Mouse (Mus musculus): ENCODE measurements at regions not wholly inside any gene's neighbourhood (a gene's known extent, or its start where the extent isn't known, plus 50 kb on each side); places are given as distances from the start of the nearest gene placed in this dataset.

- no peak for TF ChIP-seq CTCF (IDR thresholded peaks at IDR 0.05; ENCODE audit: extremely low read depth, insufficient read depth, insufficient read length, insufficient replicate concordance)
- no peak for TF ChIP-seq POLR2A (IDR thresholded peaks at IDR 0.05; ENCODE audit: low read depth, low read length)
- H3K27ac ChIP-seq (ENCODE audit: insufficient read depth, low read length), result no peak overlapping the region
- no peak for DNase-seq (ENCODE audit: low read depth in 1 of 2, low spot score in 2 of 2)
- no peaks in the 10 kb centered on the region for H3K4me1 ChIP-seq (ENCODE audit: control insufficient read depth, insufficient read depth, insufficient read length)
- WGBS, result 93% methylated on average over 12 of the region's 12 CpGs
- H3K4me3 ChIP-seq (ENCODE audit: extremely low read depth, insufficient read depth, insufficient read length), result no peak overlapping the region
- H3K36me3 ChIP-seq (ENCODE audit: control insufficient read depth, insufficient read depth, low read length), result no peaks in the 10 kb centered on the region
- H3K27me3 ChIP-seq (ENCODE audit: control insufficient read depth, insufficient read depth, low read length), result no peaks in the 10 kb centered on the region
These were observed 111.5 kb upstream of the Ssbp2 start for GRCm38 (mm10) chr13:91348489-91349083.

GRCm38 (mm10) chr13:91352311-91352710 lies 107.8 kb upstream of the Ssbp2 start:
- no peak overlapping the region for H3K27ac ChIP-seq (ENCODE audit: insufficient read depth, low read length)
- no peak for DNase-seq (ENCODE audit: low read depth in 1 of 2, low spot score in 2 of 2)
- TF ChIP-seq POLR2A (IDR thresholded peaks at IDR 0.05; ENCODE audit: low read depth, low read length), result no peak
- TF ChIP-seq CTCF (IDR thresholded peaks at IDR 0.05; ENCODE audit: extremely low read depth, insufficient read depth, insufficient read length, insufficient replicate concordance), result no peak
- WGBS, result 91% methylated on average over 8 of the region's 8 CpGs
- no peaks in the 10 kb centered on the region for H3K4me1 ChIP-seq (ENCODE audit: control insufficient read depth, insufficient read depth, insufficient read length)
- H3K36me3 ChIP-seq (ENCODE audit: control insufficient read depth, insufficient read depth, low read length), result no peaks in the 10 kb centered on the region
- no peak overlapping the region for H3K4me3 ChIP-seq (ENCODE audit: extremely low read depth, insufficient read depth, insufficient read length)
- no peaks in the 10 kb centered on the region for H3K27me3 ChIP-seq (ENCODE audit: control insufficient read depth, insufficient read depth, low read length)

GRCm38 (mm10) chr13:91356516-91356915 lies 103.6 kb upstream of the Ssbp2 start:
- no peak for DNase-seq (ENCODE audit: low read depth in 1 of 2, low spot score in 2 of 2)
- no peaks in the 10 kb centered on the region for H3K27me3 ChIP-seq (ENCODE audit: control insufficient read depth, insufficient read depth, low read length)
- H3K4me1 ChIP-seq (ENCODE audit: control insufficient read depth, insufficient read depth, insufficient read length), result no peaks in the 10 kb centered on the region
- WGBS, result 83% methylated on average over 9 of the region's 9 CpGs
- no peak overlapping the region for H3K4me3 ChIP-seq (ENCODE audit: extremely low read depth, insufficient read depth, insufficient read length)
- H3K27ac ChIP-seq (ENCODE audit: insufficient read depth, low read length), result no peak overlapping the region
- TF ChIP-seq CTCF (IDR thresholded peaks at IDR 0.05; ENCODE audit: extremely low read depth, insufficient read depth, insufficient read length, insufficient replicate concordance), result no peak
- TF ChIP-seq POLR2A (IDR thresholded peaks at IDR 0.05; ENCODE audit: low read depth, low read length), result no peak
- no peaks in the 10 kb centered on the region for H3K36me3 ChIP-seq (ENCODE audit: control insufficient read depth, insufficient read depth, low read length)

GRCm38 (mm10) chr13:91360121-91360520 lies 100.0 kb upstream of the Ssbp2 start:
- TF ChIP-seq POLR2A (IDR thresholded peaks at IDR 0.05; ENCODE audit: low read depth, low read length) (no peak), CTCF (IDR thresholded peaks at IDR 0.05; ENCODE audit: extremely low read depth, insufficient read depth, insufficient read length, insufficient replicate concordance) (no peak)
- no peaks in the 10 kb centered on the region for H3K4me1 ChIP-seq (ENCODE audit: control insufficient read depth, insufficient read depth, insufficient read length)
- DNase-seq (ENCODE audit: low read depth in 1 of 2, low spot score in 2 of 2), result no peak
- H3K27me3 ChIP-seq (ENCODE audit: control insufficient read depth, insufficient read depth, low read length), result no peaks in the 10 kb centered on the region
- no peak overlapping the region for H3K27ac ChIP-seq (ENCODE audit: insufficient read depth, low read length)
- no peak overlapping the region for H3K4me3 ChIP-seq (ENCODE audit: extremely low read depth, insufficient read depth, insufficient read length)
- 85% methylated on average over 6 of the region's 6 CpGs for WGBS
- no peaks in the 10 kb centered on the region for H3K36me3 ChIP-seq (ENCODE audit: control insufficient read depth, insufficient read depth, low read length)

- H3K27ac ChIP-seq (ENCODE audit: insufficient read depth, low read length), result no peak overlapping the region
- no peak for TF ChIP-seq POLR2A (IDR thresholded peaks at IDR 0.05; ENCODE audit: low read depth, low read length)
- TF ChIP-seq CTCF (IDR thresholded peaks at IDR 0.05; ENCODE audit: extremely low read depth, insufficient read depth, insufficient read length, insufficient replicate concordance), result no peak
- no peak overlapping the region for H3K4me3 ChIP-seq (ENCODE audit: extremely low read depth, insufficient read depth, insufficient read length)
- H3K4me1 ChIP-seq (ENCODE audit: control insufficient read depth, insufficient read depth, insufficient read length), result no peaks in the 10 kb centered on the region
- H3K36me3 ChIP-seq (ENCODE audit: control insufficient read depth, insufficient read depth, low read length), result no peaks in the 10 kb centered on the region
- 70% methylated on average over 2 of the region's 2 CpGs for WGBS
- H3K27me3 ChIP-seq (ENCODE audit: control insufficient read depth, insufficient read depth, low read length), result no peaks in the 10 kb centered on the region
- DNase-seq (ENCODE audit: low read depth in 1 of 2, low spot score in 2 of 2), result no peak
These were observed 94.7 kb upstream of the Ssbp2 start for GRCm38 (mm10) chr13:91365270-91365952.

GRCm38 (mm10) chr13:91366540-91366939 lies 93.5 kb upstream of the Ssbp2 start:
- Histone ChIP-seq H3K4me3 (ENCODE audit: extremely low read depth, insufficient read depth, insufficient read length) (no peak overlapping the region), H3K27me3 (ENCODE audit: control insufficient read depth, insufficient read depth, low read length) (no peaks in the 10 kb centered on the region), H3K36me3 (ENCODE audit: control insufficient read depth, insufficient read depth, low read length) (no peaks in the 10 kb centered on the region), H3K27ac (ENCODE audit: insufficient read depth, low read length) (no peak overlapping the region), H3K4me1 (ENCODE audit: control insufficient read depth, insufficient read depth, insufficient read length) (peaks cover 4% of the 10 kb centered on the region; the same call in 1 of the 2 replicates)
- no peak for TF ChIP-seq POLR2A (IDR thresholded peaks at IDR 0.05; ENCODE audit: low read depth, low read length)
- 90% methylated on average over 4 of the region's 4 CpGs for WGBS
- no peak for DNase-seq (ENCODE audit: low read depth in 1 of 2, low spot score in 2 of 2)

GRCm38 (mm10) chr13:91367896-91368556 lies 92.1 kb upstream of the Ssbp2 start:
- no peak for TF ChIP-seq CTCF (IDR thresholded peaks at IDR 0.05; ENCODE audit: extremely low read depth, insufficient read depth, insufficient read length, insufficient replicate concordance)
- no peak for TF ChIP-seq POLR2A (IDR thresholded peaks at IDR 0.05; ENCODE audit: low read depth, low read length)
- Histone ChIP-seq H3K27ac (ENCODE audit: insufficient read depth, low read length) (no peak overlapping the region), H3K36me3 (ENCODE audit: control insufficient read depth, insufficient read depth, low read length) (no peaks in the 10 kb centered on the region), H3K27me3 (ENCODE audit: control insufficient read depth, insufficient read depth, low read length) (no peaks in the 10 kb centered on the region), H3K4me1 (ENCODE audit: control insufficient read depth, insufficient read depth, insufficient read length) (peaks cover 7% of the 10 kb centered on the region; the same call in 1 of the 2 replicates), H3K4me3 (ENCODE audit: extremely low read depth, insufficient read depth, insufficient read length) (no peak overlapping the region)
- no peak for DNase-seq (ENCODE audit: low read depth in 1 of 2, low spot score in 2 of 2)
- WGBS, result 80% methylated on average over 7 of the region's 7 CpGs
